8 mouse cellular contexts compared by ENCODE assay signal in the genomic region with DNA sequence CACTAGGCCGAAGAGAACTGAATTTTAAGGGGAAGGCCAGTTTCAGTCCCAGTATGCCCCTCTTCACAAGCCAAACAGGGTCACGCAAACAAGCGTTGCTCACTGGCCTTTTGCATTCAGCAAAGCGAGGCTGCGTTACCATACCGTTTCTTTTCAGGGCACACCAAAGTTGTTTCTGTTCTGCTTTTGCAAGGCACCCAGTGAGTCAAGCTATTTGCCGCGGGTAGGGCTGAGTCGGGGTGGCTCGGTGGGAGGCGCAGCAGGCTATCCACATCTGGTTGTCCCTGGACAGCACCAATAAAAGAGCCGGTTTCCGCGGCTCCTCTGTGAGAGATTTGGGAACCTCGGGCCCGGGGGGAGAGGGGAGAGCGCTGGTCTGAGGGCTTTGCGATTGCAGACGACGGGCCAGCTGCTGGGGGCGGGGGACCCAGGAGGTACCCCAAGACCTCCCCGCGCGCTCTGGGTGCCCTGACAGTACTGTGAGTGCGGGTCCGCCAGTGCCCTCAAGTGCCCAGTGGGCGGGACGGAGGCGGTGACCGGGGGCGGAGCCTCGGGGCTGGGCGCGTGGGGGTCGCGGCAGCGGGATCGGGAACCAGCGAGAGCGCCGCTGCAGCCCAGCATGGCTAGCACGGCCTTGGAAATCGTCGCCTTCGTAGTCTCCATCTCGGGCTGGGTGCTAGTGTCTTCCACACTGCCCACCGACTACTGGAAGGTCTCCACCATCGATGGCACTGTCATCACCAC.
DNase-seq lines count a peak whose midpoint lies in the region; ATAC-seq lines count a peak whose summit lies in the region.

No protein-coding gene starts in this region.

- no peak overlapping the region for H3K27ac ChIP-seq in forebrain, embryonic 12.5 days

- H3K27me3 ChIP-seq in forebrain, embryonic 12.5 days = peaks cover 57% of the 10 kb centered on the region

- H3K4me1 ChIP-seq in forebrain, embryonic 12.5 days = peaks cover 19% of the 10 kb centered on the region

- no peaks in the 10 kb centered on the region for H3K36me3 ChIP-seq in forebrain, embryonic 12.5 days (replicated peaks)

- under 1% methylated on average over 48 of the region's 48 CpGs for WGBS in forebrain, embryonic 12.5 days

- peak overlapping the region; percentile 97 for H3K4me2 ChIP-seq in forebrain, embryonic 12.5 days

- intact Hi-C loops in heart, postnatal 36 days (cut with DNase I) = no loop called here

- peak overlapping the region; percentile 48 for H3K9ac ChIP-seq in forebrain, embryonic 12.5 days

- DNase-seq in CD4-positive helper T cell, adult 2 months (ENCODE audit: low read depth, low spot score) = peak; percentile 32
- peak; percentile 75 for DNase-seq in adrenal gland, adult 2 months
- DNase-seq in heart, postnatal 36 days = peak; percentile 32
- DNase-seq in layer of hippocampus, postnatal 14 days (ENCODE audit: low spot score in 2 of 2) = peak; percentile 36 to 47
- peak; percentile 30 to 33 for DNase-seq in right cerebral cortex, adult 2 months (ENCODE audit: low spot score in 2 of 2)
- DNase-seq in urinary bladder, postnatal 14 days (ENCODE audit: low spot score) = peak; percentile 40

- ATAC-seq in forebrain, embryonic 12.5 days (ENCODE audit: low FRiP score) = peak; percentile 84
- peak; percentile 88 for ATAC-seq in megakaryocyte, adult 5-6 weeks (ENCODE audit: poor library complexity, severe bottlenecking)

- peak overlapping the region; percentile 53 for H3K4me3 ChIP-seq in forebrain, embryonic 12.5 days (replicated peaks)

- H3K9me3 ChIP-seq in forebrain, embryonic 12.5 days = no peaks in the 10 kb centered on the region
